8 mouse cellular contexts compared by ENCODE assay signal in genomic region chr11:57724791-57725463, GRCm38 (mm10).
A peak's percentile ranks its signal among the peaks of the same experiment; 100 is the strongest.
DNase-seq lines count a peak whose midpoint lies in the region; ATAC-seq and TF ChIP-seq lines count a peak whose summit lies in the region.

No protein-coding gene starts in this region.

- no peak overlapping the region for H3K4me3 ChIP-seq in heart, postnatal 0 days (ENCODE audit: low read depth, low read length)
- H3K4me3 ChIP-seq in bone marrow macrophage, adult 2 months (ENCODE audit: insufficient read depth, low read length): no peak overlapping the region
- H3K4me3 ChIP-seq in forebrain, embryonic 10.5 days: no peak overlapping the region

- no peaks in the 10 kb centered on the region for H3K27me3 ChIP-seq in heart, postnatal 0 days (ENCODE audit: control insufficient read depth, insufficient read depth, low read length)
- H3K27me3 ChIP-seq in splenic B cell, adult 2 months (ENCODE audit: control insufficient read depth, insufficient read depth, low read length, poor library complexity, severe bottlenecking): no peaks in the 10 kb centered on the region
- no peaks in the 10 kb centered on the region for H3K27me3 ChIP-seq in forebrain, embryonic 10.5 days (ENCODE audit: poor library complexity, severe bottlenecking)

- H3K36me3 ChIP-seq in heart, postnatal 0 days (replicated peaks; ENCODE audit: control insufficient read depth, insufficient read depth, low read length): no peaks in the 10 kb centered on the region
- no peaks in the 10 kb centered on the region for H3K36me3 ChIP-seq in splenic B cell, adult 2 months (ENCODE audit: control insufficient read depth, insufficient read depth, low read length, poor library complexity, severe bottlenecking)
- H3K36me3 ChIP-seq in forebrain, embryonic 10.5 days (replicated peaks): peaks cover 18% of the 10 kb centered on the region

- H3K9me3 ChIP-seq in heart, postnatal 0 days (replicated peaks; ENCODE audit: control insufficient read depth, low read length): no peaks in the 10 kb centered on the region
- no peaks in the 10 kb centered on the region for H3K9me3 ChIP-seq in forebrain, embryonic 10.5 days

- 77% methylated on average over 5 of the region's 5 CpGs for WGBS in heart, postnatal 0 days
- WGBS in forebrain, embryonic 10.5 days: 91% methylated on average over 5 of the region's 5 CpGs

- no peak for TF ChIP-seq EP300 in heart, postnatal 0 days (IDR thresholded peaks at IDR 0.05; ENCODE audit: low read depth)

- no peak for DNase-seq in heart, postnatal 0 days (ENCODE audit: low spot score)
- DNase-seq in heart, adult 9 months (ENCODE audit: low spot score in 2 of 2): no peak
- peak; percentile 18 for DNase-seq in thymus, postnatal 0 days (ENCODE audit: low spot score)
- DNase-seq in thymus, postnatal 25 days: no peak
- DNase-seq in splenic B cell, adult 2 months (ENCODE audit: low read depth, low spot score): peak; percentile 30
- no peak for DNase-seq in retina, postnatal 1 day
- no peak for DNase-seq in forebrain, embryonic 10.5 days (ENCODE audit: extremely low spot score, low spot score)

- no peak overlapping the region for H3K4me2 ChIP-seq in heart, postnatal 0 days (ENCODE audit: low read depth, low read length)

- no peak for TF ChIP-seq POLR2A in bone marrow macrophage, adult 2 months (IDR thresholded peaks at IDR 0.05; ENCODE audit: borderline replicate concordance, low read depth, low read length)

- peak; percentile 49 for TF ChIP-seq CTCF in heart, postnatal 0 days (IDR thresholded peaks at IDR 0.05; ENCODE audit: low read depth)
- TF ChIP-seq CTCF in bone marrow macrophage, adult 2 months (IDR thresholded peaks at IDR 0.05; ENCODE audit: low read depth, low read length): 0 out of 2 replicates have a peak, but pooled peaks have one; percentile 10

- H3K27ac ChIP-seq in heart, postnatal 0 days (ENCODE audit: low read depth): no peak overlapping the region
- H3K27ac ChIP-seq in bone marrow macrophage, adult 2 months (ENCODE audit: insufficient read depth, low read depth, low read length): no peak overlapping the region
- no peak overlapping the region for H3K27ac ChIP-seq in forebrain, embryonic 10.5 days

- ATAC-seq in heart, postnatal 0 days (ENCODE audit: insufficient read depth, low read depth): no peak

- no peaks in the 10 kb centered on the region for H3K4me1 ChIP-seq in heart, postnatal 0 days (ENCODE audit: control insufficient read depth, insufficient read depth)
- H3K4me1 ChIP-seq in bone marrow macrophage, adult 2 months (ENCODE audit: control insufficient read depth, insufficient read depth, low read length): peaks cover 14% of the 10 kb centered on the region
- peaks cover 21% of the 10 kb centered on the region for H3K4me1 ChIP-seq in forebrain, embryonic 10.5 days

- no peak overlapping the region for H3K9ac ChIP-seq in heart, postnatal 0 days (replicated peaks; ENCODE audit: low read depth, low read length)

Comparison
In these comparisons a context has a peak if more than half of its experiments do, and no peak if none do; other contexts are left out.
1. DNase-seq: peak in thymus, postnatal 0 days (single experiment) and splenic B cell, adult 2 months (single experiment); none in heart, postnatal 0 days (single experiment), heart, adult 9 months (0 of 2), thymus, postnatal 25 days (single experiment), retina, postnatal 1 day (single experiment) and forebrain, embryonic 10.5 days (single experiment).